Mouse (Mus musculus) liver, embryonic 12.5 days (tissue): Measurements from ENCODE around the gene Col23a1. TPM values are rescaled to one million over a fixed set of nuclear protein-coding genes. Genes with fewer than 3 reads are reported as not detected.
"Not testable (repeated sequence)": the region's sequence is repeated elsewhere in the genome, so short reads cannot be mapped to it uniquely, and the experiment has no call there.

ENCODE experiments used
- ATAC-seq: fragments of 200-750 bp; cut with Nextera tagmentation; 2 replicates; pipeline ENCODE4 v1.8.0; 2017; ENCODE audit warnings: moderate number of reproducible peaks, mild to moderate bottlenecking, moderate library complexity
- H3K27ac ChIP-seq: fragments of 300-500 bp; sonication (generic); 2 replicates; pipeline ENCODE4 v1.5.1; 2016; ENCODE audit warnings: mild to moderate bottlenecking
- H3K27me3 ChIP-seq: fragments of 300-500 bp; sonication (generic); replicated peaks from 2 replicates; pipeline ENCODE4 v1.6.1; 2016; ENCODE audit warnings: mild to moderate bottlenecking, moderate library complexity
- H3K36me3 ChIP-seq: fragments of 300-500 bp; sonication (generic); 2 replicates; pipeline ENCODE4 v1.6.1; 2016; ENCODE audit warnings: mild to moderate bottlenecking, moderate library complexity
- H3K4me1 ChIP-seq: fragments of 300-500 bp; sonication (generic); 2 replicates; pipeline ENCODE4 v1.6.1; 2016
- H3K4me2 ChIP-seq: fragments of 300-500 bp; sonication (generic); 2 replicates; pipeline ENCODE4 v1.6.1; 2016; ENCODE audit warnings: mild to moderate bottlenecking, moderate library complexity
- H3K4me3 ChIP-seq: fragments of 300-500 bp; sonication (generic); 2 replicates; pipeline ENCODE4 v1.5.1; 2016; ENCODE audit warnings: mild to moderate bottlenecking, moderate library complexity
- H3K9ac ChIP-seq: fragments of 300-500 bp; sonication (generic); 2 replicates; pipeline ENCODE4 v1.6.1; 2016; ENCODE audit warnings: mild to moderate bottlenecking, moderate library complexity
- H3K9me3 ChIP-seq: fragments of 300-500 bp; sonication (generic); replicated peaks from 2 replicates; pipeline ENCODE4 v1.6.1; 2016; ENCODE audit warnings: mild to moderate bottlenecking, moderate library complexity
- WGBS: fragments of 180-500 bp; shearing (Covaris S2); methylation state at CpG from one replicate; pipeline ENCODE4 v1.1.7; 2016; ENCODE audit not compliant: insufficient replicate concordance; 5-methylcytosine and 5-hydroxymethylcytosine counted together
- polyA plus RNA-seq: library from polyadenylated mRNA; unstranded; fragments of >200 nt; fragmentation: Nextera tagmentation; extraction: Ambion mirVana; gene quantifications from 2 replicates; pipeline ENCODE4 v1.2.1, GENCODE M21; 2016

Gene Col23a1
- polyA plus RNA-seq, 1 experiment from 2014 or later, result 0.79 TPM

DNA sequence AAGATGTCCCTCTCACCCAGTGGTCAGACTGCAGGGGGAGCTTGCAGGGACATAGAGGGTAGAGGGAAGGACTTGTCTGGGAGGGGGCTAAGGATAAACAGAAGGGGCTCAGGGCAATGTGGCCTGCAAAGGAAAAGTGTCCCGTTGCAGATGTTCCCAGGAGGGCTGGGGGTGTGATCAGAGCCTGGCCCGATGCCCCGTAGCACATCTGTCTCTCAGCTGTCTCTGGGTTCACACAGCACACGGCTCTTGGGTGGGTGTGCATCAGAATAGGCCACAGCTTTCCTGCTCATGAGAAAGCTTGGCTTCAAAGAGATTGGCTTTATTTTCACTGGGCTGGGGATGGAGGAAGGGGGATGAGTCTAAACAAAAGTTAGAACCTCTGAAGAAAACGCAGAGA lies 62.1 kb downstream of the Col23a1 start:
- Histone ChIP-seq H3K9me3 (no peaks in the 10 kb centered on the region), H3K27me3 (no peaks in the 10 kb centered on the region; the same call in 1 of the 2 replicates), H3K36me3 (no peaks in the 10 kb centered on the region), H3K4me3 (no peak overlapping the region), H3K27ac (no peak overlapping the region), H3K9ac (no peak overlapping the region), H3K4me1 (no peaks in the 10 kb centered on the region), H3K4me2 (no peak overlapping the region)
- no peak for ATAC-seq
- 50% methylated on average over 5 of the region's 5 CpGs for WGBS

DNA sequence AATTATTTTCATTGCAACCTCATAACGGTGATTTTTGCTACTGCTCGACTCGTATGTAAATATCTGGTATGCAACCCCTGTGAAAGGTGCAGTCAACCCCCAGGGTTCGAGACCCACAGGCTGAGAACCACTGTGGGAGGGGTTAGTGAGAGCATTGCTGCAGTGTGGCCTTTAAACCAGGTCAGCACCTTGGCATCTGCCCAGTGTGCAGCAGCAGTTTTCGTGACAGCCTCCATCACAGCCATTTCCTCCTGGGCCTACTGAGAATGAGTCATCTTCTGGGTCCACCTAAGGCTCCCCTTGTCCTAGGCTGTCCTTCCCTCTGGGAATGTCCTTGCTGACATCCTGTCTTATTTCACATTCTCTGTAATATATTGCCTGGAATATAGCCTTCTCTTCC lies 64.0 kb downstream of the Col23a1 start:
- Histone ChIP-seq H3K9ac (no peak overlapping the region), H3K27me3 (no peaks in the 10 kb centered on the region; the same call in 1 of the 2 replicates), H3K9me3 (no peaks in the 10 kb centered on the region), H3K4me2 (no peak overlapping the region), H3K27ac (no peak overlapping the region), H3K4me1 (no peaks in the 10 kb centered on the region), H3K4me3 (no peak overlapping the region), H3K36me3 (no peaks in the 10 kb centered on the region)
- WGBS, result 63% methylated on average over 5 of the region's 5 CpGs
- no peak for ATAC-seq

DNA sequence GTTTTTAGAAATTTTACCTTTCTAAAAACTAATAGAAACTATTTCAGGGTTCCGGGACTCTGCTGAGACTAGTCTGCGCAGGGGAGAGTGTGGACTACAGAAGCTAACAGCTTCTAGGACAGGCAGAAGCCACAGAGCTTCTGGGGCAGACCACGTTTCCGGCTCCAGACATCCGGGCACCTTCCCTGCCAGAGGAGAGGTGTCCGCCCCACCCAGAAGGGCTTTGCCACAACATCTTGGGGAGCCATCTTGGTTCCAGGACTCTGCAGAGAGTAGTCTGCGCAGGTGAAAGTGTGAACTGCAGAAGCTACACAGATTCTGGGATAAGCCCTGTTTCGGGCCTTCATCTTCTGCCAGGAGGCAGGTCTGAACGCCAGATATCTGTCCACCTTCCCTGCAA lies 69.3 kb downstream of the Col23a1 start:
- not testable (repeated sequence) for H3K4me3 ChIP-seq, H3K36me3 ChIP-seq, ATAC-seq, H3K27ac ChIP-seq, H3K4me2 ChIP-seq, H3K4me1 ChIP-seq, H3K27me3 ChIP-seq, H3K9me3 ChIP-seq, H3K9ac ChIP-seq
- 76% methylated on average over 9 of the region's 9 CpGs for WGBS

GRCm38 (mm10) chr11:51364353-51364752 lies 74.6 kb downstream of the Col23a1 start:
- Histone ChIP-seq H3K9me3 (no peaks in the 10 kb centered on the region), H3K27me3 (no peaks in the 10 kb centered on the region), H3K4me2 (no peak overlapping the region), H3K4me3 (no peak overlapping the region), H3K9ac (no peak overlapping the region), H3K4me1 (no peaks in the 10 kb centered on the region), H3K36me3 (no peaks in the 10 kb centered on the region), H3K27ac (no peak overlapping the region)
- ATAC-seq, result no peak
- 75% methylated on average over 5 of the region's 5 CpGs for WGBS

GRCm38 (mm10) chr11:51367334-51367733 lies 77.6 kb downstream of the Col23a1 start:
- no peak overlapping the region for H3K27ac ChIP-seq
- no peaks in the 10 kb centered on the region for H3K9me3 ChIP-seq
- H3K4me3 ChIP-seq, result no peak overlapping the region
- H3K27me3 ChIP-seq, result 0 out of 2 replicates have a peak, but pooled peaks cover 16% of the 10 kb centered on the region
- 23% methylated on average over 5 of the region's 5 CpGs for WGBS
- no peak for ATAC-seq
- no peak overlapping the region for H3K4me2 ChIP-seq
- no peak overlapping the region for H3K9ac ChIP-seq
- no peaks in the 10 kb centered on the region for H3K36me3 ChIP-seq
- 0 out of 2 replicates have a peak, but pooled peaks cover 6% of the 10 kb centered on the region for H3K4me1 ChIP-seq

DNA sequence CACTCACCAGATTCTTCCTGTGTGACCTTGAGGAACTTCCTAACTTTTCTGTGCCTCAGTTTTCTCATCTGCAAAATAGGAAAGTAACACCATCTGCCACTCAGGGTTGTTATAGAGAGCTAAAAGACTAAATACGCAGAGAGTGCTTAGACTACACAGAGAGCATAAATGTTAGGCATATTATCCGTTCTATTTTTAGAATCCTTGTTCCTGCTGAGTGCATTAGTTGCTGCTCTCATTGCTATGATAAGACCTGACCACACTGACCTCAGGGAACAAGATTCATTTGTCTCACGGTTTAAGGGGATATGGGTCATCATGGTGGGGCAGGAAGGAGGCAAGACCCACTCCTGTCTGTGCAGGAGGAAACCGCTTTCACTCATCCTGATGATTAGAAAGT lies 80.6 kb downstream of the Col23a1 start:
- H3K4me1 ChIP-seq, result 0 out of 2 replicates have a peak, but pooled peaks cover 6% of the 10 kb centered on the region
- no peaks in the 10 kb centered on the region for H3K9me3 ChIP-seq
- ATAC-seq, result no peak
- H3K36me3 ChIP-seq, result no peaks in the 10 kb centered on the region
- WGBS, result 30% methylated on average over 4 of the region's 4 CpGs
- no peak overlapping the region for H3K4me3 ChIP-seq
- H3K27me3 ChIP-seq, result peaks cover 21% of the 10 kb centered on the region; the same call in 1 of the 2 replicates
- H3K9ac ChIP-seq, result no peak overlapping the region
- no peak overlapping the region for H3K27ac ChIP-seq
- H3K4me2 ChIP-seq, result no peak overlapping the region

DNA sequence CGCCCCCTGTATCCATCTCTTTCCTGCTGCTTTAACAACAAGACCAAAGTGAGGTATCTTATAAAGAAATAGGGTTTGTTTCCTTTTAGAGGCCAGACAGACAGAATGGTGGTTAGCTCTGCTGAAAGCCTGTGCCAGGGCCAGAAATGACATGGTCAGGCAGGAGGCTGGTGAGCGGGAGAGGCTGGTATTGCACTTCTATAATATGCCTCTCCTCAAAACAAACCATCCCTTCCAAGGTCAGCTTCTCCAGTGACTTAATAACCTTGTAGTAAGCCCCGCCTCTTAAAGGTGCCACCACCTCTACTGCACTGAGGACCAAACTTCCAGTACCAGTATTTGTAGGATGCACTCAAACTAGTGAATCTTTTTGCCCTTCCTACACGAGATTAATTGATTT lies 81.6 kb downstream of the Col23a1 start:
- no peak overlapping the region for H3K4me3 ChIP-seq
- WGBS, result 55% methylated on average over 4 of the region's 4 CpGs
- no peak overlapping the region for H3K9ac ChIP-seq
- no peaks in the 10 kb centered on the region for H3K9me3 ChIP-seq
- 0 out of 2 replicates have a peak, but pooled peaks cover 6% of the 10 kb centered on the region for H3K4me1 ChIP-seq
- H3K36me3 ChIP-seq, result no peaks in the 10 kb centered on the region
- no peak for ATAC-seq
- no peak overlapping the region for H3K4me2 ChIP-seq
- H3K27ac ChIP-seq, result no peak overlapping the region
- H3K27me3 ChIP-seq, result peaks cover 21% of the 10 kb centered on the region; the same call in 1 of the 2 replicates

DNA sequence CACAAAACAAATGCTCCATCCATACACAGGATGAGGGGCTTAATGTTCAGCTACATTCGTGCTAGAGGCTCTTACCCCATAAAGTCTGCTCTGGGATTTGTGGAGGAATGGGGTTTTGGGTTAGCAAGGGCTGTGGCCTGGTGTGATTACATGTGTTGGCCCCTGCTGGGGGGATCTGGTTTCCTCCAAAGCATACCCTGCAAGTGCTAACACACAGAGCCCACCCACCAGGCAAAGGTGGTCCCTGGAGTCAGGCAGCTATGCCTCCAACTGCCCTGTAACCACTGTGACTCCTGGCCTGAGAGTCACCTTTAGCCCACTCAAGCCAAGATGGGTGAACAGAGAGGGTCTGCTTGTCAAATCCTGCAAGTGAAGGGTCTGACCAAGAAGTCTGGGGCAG lies 82.2 kb downstream of the Col23a1 start:
- H3K4me1 ChIP-seq, result 0 out of 2 replicates have a peak, but pooled peaks cover 6% of the 10 kb centered on the region
- no peak overlapping the region for H3K9ac ChIP-seq
- H3K36me3 ChIP-seq, result no peaks in the 10 kb centered on the region
- no peak overlapping the region for H3K4me3 ChIP-seq
- no peak overlapping the region for H3K27ac ChIP-seq
- H3K27me3 ChIP-seq, result peaks cover 22% of the 10 kb centered on the region
- no peaks in the 10 kb centered on the region for H3K9me3 ChIP-seq
- no peak for ATAC-seq
- 48% methylated on average over 1 of the region's 1 CpGs for WGBS
- H3K4me2 ChIP-seq, result no peak overlapping the region

DNA sequence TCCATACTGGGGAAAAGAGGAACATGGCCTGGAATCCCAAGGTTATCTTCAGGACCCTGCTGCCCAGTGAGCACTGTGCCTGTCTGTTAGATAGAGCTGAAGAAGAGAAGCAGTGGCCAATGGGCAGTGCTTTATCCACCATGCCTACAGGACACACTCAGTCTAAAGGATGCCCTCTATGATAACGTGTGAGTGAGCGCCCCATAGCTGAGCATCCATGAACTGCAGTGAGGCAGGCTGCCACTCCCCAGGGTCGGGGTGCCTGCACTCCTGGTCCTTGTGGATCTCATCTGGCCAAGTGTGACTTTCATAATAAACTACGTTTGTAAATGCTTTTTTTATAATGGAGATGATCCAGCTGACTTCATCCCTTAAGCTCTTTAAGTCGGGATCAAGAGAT lies 87.5 kb downstream of the Col23a1 start:
- peaks cover 11% of the 10 kb centered on the region for H3K27me3 ChIP-seq
- 0 out of 2 replicates have a peak, but pooled peaks have one; percentile 32 for ATAC-seq
- no peak overlapping the region for H3K4me2 ChIP-seq
- no peak overlapping the region for H3K27ac ChIP-seq
- H3K4me1 ChIP-seq, result no peaks in the 10 kb centered on the region
- H3K4me3 ChIP-seq, result no peak overlapping the region
- H3K9ac ChIP-seq, result no peak overlapping the region
- 48% methylated on average over 5 of the region's 5 CpGs for WGBS
- H3K36me3 ChIP-seq, result no peaks in the 10 kb centered on the region
- H3K9me3 ChIP-seq, result no peaks in the 10 kb centered on the region

DNA sequence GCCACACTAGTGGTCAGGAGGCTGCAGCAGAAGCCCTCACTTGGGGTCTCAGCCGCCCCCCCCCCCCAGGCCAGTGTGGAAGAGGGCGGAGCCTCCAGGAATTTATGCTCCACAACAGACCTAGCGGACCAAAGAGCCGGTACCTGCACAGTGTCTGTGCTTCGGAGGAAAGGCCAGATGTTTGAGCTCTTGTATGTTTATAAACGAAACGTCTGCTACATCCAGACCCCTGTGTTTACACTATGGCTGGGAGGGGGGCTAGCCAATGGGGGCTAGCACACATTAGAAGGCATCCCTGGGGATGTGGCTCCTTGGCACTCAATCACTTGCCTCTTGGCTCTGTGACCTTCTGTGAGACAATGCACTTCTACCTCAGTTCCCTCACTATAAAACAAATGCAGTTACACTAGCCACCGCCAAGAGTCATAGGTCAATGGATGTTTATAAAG lies 99.2 kb downstream of the Col23a1 start:
- Histone ChIP-seq H3K4me3 (no peak overlapping the region), H3K9me3 (no peaks in the 10 kb centered on the region), H3K27ac (no peak overlapping the region), H3K4me1 (peaks cover 9% of the 10 kb centered on the region), H3K4me2 (no peak overlapping the region), H3K36me3 (no peaks in the 10 kb centered on the region), H3K9ac (no peak overlapping the region), H3K27me3 (peaks cover 23% of the 10 kb centered on the region; the same call in 1 of the 2 replicates)
- 65% methylated on average over 8 of the region's 8 CpGs for WGBS
- ATAC-seq, result no peak

DNA sequence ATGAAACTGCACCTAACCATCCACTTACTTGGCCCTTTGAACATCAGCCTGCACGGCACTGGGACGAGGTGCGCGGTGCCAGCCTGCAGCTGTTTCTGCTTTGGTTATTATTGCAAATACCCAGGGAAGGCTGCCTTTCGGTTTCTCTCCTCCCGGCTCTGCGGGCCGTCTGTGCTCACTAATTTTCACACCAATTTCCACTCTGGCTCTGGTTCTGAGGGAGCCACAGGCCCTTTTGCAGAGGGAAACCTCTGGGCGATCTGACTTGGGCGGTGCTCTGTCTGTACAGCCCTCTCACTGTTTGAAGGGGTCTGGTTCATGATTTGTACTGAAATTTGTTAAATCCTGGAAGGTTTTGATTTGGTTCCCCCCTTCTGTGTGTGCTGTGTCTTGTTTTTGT lies 100.0 kb downstream of the Col23a1 start:
- Histone ChIP-seq H3K27me3 (peaks cover 23% of the 10 kb centered on the region; the same call in 1 of the 2 replicates), H3K9ac (no peak overlapping the region), H3K9me3 (no peaks in the 10 kb centered on the region), H3K4me2 (no peak overlapping the region), H3K4me3 (no peak overlapping the region), H3K4me1 (peaks cover under 1% of the 10 kb centered on the region; the same call in 1 of the 2 replicates), H3K36me3 (no peaks in the 10 kb centered on the region), H3K27ac (no peak overlapping the region)
- ATAC-seq, result no peak
- WGBS, result 84% methylated on average over 10 of the region's 10 CpGs

DNA sequence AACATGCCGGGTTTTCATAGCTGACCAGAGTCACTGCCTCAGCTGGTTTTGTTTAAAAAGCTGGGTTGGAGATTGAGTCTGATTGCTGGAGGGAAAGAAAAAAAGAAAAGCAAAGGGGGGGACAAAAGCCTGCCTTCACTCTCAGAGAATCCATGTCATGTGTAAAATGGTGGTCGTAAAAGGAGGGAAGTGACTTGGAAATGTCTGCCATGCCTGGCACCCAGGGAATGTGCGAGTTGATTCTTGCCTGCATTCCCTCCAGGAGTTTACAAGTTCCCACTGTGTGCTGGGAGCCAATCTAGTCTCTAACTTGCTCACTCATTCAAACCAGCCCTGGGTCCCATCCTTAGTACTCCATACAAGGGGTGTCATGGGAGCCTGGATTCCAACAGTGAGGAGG lies 100.8 kb downstream of the Col23a1 start:
- WGBS, result 64% methylated on average over 3 of the region's 3 CpGs
- no peak for ATAC-seq

GRCm38 (mm10) chr11:51391548-51391947 lies 101.8 kb downstream of the Col23a1 start:
- WGBS, result 63% methylated on average over 4 of the region's 4 CpGs
- H3K4me3 ChIP-seq, result no peak overlapping the region

More for the DNA sequence above, 100.8 kb downstream of the Col23a1 start:
- H3K36me3 ChIP-seq, result no peaks in the 10 kb centered on the region
- no peaks in the 10 kb centered on the region for H3K4me1 ChIP-seq
- H3K4me2 ChIP-seq, result no peak overlapping the region
- H3K9me3 ChIP-seq, result no peaks in the 10 kb centered on the region
- H3K4me3 ChIP-seq, result no peak overlapping the region
- peaks cover 23% of the 10 kb centered on the region; the same call in 1 of the 2 replicates for H3K27me3 ChIP-seq
- H3K27ac ChIP-seq, result no peak overlapping the region
- H3K9ac ChIP-seq, result no peak overlapping the region

More at GRCm38 (mm10) chr11:51391548-51391947, 101.8 kb downstream of the Col23a1 start:
- Histone ChIP-seq H3K4me1 (no peaks in the 10 kb centered on the region), H3K27me3 (peaks cover 23% of the 10 kb centered on the region; the same call in 1 of the 2 replicates), H3K9me3 (no peaks in the 10 kb centered on the region), H3K9ac (no peak overlapping the region), H3K27ac (no peak overlapping the region), H3K4me2 (no peak overlapping the region), H3K36me3 (no peaks in the 10 kb centered on the region)
- ATAC-seq, result no peak
